Mouse (Mus musculus) brain, embryonic 14.5 days (tissue): ENCODE data around the gene Hps6.

ENCODE experiments used
- CTCF ChIP-seq: fragments of 200-500 bp; IDR thresholded peaks from 2 replicates; pipeline ENCODE4 v1.5.1; 2012; ENCODE audit warnings: inconsistent platforms, mild to moderate bottlenecking, moderate library complexity, borderline replicate concordance; ENCODE audit not compliant: insufficient read depth, insufficient read length; ENCODE audit errors: extremely low read depth
- POLR2A ChIP-seq: fragments of 200-500 bp; IDR thresholded peaks from 2 replicates; pipeline ENCODE4 v1.6.1; 2012; ENCODE audit warnings: mild to moderate bottlenecking, inconsistent platforms, borderline replicate concordance; ENCODE audit not compliant: poor library complexity, insufficient read depth, insufficient read length, severe bottlenecking; ENCODE audit errors: extremely low read depth

GRCm38 (mm10) chr19:46005680-46006079, 2.4 kb downstream of the Hps6 start:
- TF ChIP-seq CTCF (no peak), POLR2A (no peak)
